Mouse (Mus musculus) heart, postnatal 36 days (tissue): ENCODE measurements at regions not wholly inside any gene's neighbourhood (a gene's known extent, or its start where the extent isn't known, plus 50 kb on each side); places are given as distances from the start of the nearest gene placed in this dataset.

ENCODE experiments used
- DNase-seq, 2 experiments: peaks; one replicate each; pipeline ENCODE4 v3.0.0; 2021 to 2022
- intact Hi-C: fragments of 180-260 bp; cut with DNase I; formaldehyde crosslinking; loops from one replicate; pipeline ENCODE4 v1.15.1; 2025

DNA sequence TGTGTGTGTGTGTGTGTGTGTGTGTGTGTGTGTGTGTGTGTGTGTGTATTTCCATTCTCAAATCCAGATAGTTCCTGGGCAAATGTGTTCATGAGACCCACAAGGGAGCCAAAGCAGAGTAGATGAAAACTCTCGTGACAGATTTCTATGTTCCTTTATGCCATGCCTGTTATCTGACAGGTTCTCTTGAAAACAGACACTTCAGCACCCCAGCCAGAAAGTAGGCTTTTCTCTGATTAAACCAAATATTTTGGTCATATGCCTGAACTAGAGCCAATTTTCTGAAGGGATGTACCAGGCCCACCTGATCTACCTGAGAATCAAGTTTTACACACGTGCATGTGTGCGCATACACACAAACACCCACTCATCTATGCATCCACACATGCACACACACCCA lies 95.5 kb downstream of the Psat1 start:
- intact Hi-C loops: no loop called here

DNA sequence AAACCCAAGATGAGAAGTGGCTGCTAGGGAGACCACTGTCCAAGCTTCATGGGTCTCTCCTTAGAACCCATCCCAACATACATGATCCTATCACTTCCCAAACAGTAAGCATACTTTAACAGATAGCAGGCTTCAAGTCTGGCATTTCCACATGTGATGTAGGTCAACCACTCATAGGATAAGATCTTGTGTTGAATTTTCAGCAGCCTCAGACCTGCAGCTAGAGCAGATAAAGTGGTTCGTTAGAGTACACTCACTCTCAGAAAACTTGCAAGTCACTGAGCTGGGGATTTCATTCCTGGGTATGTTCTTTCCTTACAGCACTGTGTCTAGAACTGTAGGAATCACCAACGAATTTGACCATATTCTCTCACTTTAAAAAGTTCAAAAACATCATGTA lies 96.4 kb downstream of the Psat1 start:
- no peak for DNase-seq
- intact Hi-C loops: no loop called here

More for the DNA sequence above, 95.5 kb downstream of the Psat1 start:
- no peak for DNase-seq

DNA sequence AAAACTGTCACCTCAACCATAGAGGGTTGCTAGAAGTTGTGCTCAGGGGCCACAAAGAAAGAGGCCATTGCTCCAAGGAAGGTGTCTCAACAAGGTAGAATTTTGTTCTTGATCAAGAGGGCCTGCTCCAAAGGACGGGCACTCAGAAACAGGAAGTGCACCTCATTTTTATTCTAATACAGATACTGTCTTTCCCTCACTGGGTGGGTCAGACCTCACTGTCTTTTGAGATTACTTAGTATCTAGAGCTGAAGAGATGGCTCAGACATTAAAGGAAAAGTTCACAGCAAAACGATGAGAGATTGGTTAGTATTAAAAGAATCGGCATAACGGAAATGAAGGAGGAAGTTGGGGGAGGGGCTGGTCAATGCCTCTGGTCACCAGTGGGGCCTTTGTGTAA lies 97.9 kb downstream of the Psat1 start:
- DNase-seq: no peak
- intact Hi-C loops: no loop called here

DNA sequence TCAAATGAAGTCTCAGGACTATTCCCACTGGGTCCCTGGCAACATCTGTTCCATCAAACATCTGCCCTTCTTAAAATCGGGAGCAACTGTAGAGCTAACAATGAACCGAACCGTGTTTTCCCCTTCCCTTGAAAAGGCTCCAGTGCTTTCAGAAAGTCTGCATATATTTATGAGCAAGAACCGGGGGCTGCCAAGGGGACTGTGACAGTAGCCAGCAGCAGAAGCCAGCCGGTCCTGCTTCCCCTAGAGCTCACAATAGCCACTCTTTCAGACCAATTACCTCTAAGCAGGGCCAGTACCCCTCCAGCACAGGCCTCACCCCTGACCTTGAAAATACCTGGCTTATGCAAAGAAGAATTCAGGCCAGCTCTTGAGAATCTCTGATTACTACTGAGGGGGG lies 108.8 kb downstream of the Psat1 start:
- no peak for DNase-seq
- intact Hi-C loops: no loop called here

DNA sequence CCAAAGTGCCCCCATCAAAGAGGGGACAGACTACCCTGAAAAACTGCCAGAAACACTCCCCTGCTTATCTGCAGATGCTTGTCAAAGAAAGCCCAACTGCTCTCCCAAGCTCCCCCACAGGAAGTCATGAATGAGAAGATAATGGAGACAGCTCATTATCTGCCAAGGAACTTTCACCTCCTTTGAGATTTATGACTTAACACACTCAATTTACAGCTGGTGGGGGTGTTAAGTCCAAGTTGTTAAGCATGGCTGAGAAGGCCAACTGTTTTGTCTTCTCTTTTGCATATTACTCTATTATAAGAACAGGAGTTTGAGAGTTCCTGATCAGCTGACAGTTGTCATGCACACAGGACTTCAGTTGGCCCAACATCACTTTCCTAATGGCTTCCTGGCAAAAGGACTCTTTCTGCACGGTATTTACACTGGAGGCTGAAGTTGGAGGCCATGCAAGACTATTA lies 109.4 kb downstream of the Psat1 start:
- intact Hi-C loops: no loop called here
- peak in 1 of 2 experiments; percentile 3 for DNase-seq

DNA sequence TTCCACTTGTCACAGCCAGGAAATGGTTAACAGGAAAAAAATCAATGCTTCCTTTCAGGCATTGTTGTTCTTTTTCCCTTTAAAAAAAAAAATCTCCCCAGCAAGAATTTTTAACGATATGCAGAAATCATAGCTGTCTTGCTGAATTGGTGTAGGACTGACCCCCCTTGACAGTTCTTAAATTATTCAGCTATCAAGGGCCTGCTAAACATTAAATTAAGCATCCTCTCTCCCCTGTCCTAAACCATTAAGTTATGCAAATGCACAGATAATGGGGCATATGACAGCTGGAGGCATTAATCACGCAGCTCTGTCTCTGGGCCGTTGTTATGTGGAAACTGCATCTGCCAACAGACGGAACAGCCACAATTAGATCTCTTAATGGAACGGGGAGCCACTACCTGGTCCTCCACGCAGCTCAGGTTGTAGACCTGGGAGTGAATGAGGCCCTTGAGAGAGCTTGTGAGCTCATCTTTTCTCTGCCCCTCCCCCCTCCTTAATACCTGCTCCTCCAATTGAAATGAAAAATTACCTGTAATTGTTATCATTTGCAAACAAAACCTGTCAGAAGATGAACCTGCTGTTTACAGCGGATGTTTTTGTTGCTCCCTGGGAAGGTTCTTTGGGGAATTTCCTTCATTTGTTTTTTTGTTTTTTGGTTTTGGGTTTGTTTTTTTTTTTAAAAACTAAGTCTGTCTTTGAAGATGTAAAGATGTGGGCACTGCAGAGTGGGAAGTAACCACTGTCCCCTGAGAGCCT lies 110.0 kb downstream of the Psat1 start:
- DNase-seq: no peak
- intact Hi-C loops: no loop called here

DNA sequence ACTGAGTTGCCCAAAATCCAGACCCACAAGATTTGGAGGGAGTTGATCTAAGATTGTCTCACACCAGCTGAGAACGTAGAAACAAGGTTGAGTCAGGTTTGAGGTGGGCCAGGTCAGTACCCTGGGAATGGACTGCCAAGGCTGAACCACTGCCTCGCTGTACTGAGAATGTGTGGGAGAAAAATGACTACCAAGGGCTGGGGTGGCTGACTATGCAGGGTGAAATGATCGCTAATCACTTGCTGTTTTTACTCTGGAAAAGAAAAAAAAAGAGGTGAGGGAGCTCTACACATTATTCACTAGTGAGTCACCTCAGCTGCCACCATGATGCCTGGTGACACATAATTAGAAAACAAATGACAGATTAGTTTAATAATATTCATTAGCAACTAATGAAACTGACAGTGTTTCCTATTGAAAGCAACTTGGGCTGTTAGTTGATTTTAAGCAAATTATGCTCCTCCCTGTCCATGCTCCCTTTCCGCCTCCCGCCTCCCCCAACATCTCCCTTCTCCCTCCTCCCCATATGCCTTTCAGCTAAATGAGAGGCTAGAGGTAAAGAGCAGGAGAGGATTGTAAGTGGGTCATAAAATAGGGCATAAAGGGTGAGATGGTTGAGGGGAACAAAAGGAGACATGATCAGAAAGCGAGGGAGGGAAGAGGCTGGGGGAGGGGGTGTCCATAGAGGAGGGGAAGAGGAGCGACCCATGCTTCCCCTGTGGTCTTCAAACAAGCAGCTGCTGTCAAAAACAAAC lies 110.8 kb downstream of the Psat1 start:
- no peak for DNase-seq
- intact Hi-C loops: no loop called here

DNA sequence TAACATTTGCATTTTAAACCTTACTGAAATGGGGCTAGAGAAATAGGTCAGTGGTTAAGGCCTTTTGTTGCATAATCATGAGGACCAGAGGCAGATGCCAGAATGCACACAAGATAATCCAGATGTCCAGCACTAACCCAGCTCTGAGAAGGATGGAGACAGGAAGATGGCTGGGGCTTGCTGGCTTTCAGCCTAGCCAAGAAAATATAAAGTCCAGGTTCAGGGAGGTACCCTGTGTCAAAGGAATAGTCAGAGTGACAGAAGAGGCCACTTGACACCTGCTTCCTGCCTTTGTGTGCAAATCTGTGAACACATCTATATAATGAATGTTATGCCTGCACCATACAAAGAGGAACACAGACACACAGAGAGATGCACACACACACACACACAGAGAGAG lies 116.8 kb downstream of the Psat1 start:
- intact Hi-C loops: no loop called here
- no peak for DNase-seq

DNA sequence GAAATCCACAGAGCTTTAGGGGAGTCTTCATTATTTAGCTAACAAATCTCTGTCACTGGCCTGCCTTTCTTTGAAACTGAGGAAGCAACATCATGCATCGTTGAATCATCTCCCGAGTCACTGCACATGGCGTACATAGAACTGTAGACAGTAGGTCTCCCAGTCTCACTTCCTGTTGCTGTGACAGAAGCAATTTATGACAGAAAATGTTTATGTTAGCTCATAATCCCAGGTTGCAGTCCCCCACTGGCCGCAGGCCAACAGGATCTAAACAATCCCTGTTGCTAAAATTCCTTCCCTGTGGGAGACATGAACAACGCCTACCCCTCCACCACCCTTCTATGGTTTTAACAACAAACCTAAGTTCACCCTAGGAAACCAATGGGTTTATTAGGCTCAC lies 118.0 kb downstream of the Psat1 start:
- DNase-seq: no peak
- intact Hi-C loops: no loop called here

DNA sequence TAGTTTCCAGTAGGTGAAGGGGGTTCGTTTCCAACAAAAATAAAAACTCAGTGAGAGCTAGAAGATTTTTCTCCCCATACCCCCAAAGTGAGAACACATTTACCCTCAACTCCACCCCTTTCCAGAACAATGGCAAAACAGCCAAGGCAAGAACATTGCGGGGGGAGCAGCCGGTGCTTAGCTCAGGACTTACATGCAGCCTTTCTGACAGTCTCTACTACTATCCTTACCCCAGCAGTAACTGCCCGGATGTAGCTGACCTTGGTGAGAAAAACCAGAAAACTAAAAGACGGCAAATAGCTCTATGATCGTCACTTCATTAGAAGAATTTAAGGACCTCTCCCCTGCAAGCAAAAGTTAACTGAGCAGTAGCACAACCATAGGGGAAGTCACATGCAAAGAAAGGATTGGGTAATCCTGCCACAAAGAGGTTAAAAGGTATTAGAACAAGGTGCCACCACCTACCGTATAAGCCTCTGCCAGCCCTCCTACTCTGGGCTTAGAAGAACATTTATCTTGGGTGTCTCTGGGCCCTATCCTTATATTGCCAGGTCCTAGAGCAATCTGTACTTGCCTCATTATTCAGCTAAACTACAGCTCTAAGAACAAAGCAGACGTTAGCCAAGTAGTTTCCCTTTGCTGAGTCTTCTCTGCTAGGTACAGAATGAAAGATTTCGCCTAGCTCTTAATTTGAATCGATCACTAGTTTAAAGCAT lies 119.0 kb downstream of the Psat1 start:
- DNase-seq: no peak
- intact Hi-C loops: no loop called here

DNA sequence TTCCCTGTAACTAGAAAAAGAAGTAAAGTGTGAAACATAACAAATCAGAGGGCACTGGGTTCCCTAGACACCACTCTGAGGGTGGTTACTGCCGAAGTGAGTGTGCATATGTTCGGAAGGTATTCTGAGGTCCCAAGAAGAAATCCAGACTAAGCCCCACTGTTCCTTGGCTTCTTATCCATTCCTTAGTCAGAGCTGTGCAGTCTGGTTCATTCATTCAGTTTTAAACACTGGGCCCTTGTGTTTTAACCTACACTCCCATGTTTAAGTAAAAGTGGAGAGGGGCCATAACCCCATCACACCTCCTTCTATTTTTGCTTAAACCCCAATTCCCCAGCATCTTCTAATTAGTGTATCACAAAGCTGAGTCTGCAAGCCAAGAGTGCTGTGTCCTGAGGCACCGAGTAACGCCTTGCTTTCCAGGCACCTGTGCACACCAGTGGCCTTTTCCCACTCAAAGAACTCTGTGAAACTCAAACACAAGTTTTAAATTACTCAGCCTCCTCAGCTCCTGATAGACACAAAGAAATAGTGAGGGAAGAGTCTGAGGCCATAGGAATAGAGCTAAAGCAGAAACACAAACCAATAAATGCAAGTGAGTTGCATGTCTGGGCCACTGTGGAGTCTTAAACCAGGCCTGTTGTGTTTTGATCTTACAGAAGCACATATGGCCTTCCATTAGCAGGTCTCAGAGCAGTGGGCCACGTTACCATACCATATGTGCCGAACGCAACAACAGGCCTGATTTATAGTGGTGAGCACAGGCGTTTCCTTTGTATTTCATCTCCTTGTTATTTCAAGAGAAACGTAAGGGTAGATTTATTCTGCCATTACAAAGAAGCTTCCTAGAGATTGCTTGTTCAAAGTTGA lies 119.8 kb downstream of the Psat1 start:
- DNase-seq: no peak
- intact Hi-C loops: no loop called here

DNA sequence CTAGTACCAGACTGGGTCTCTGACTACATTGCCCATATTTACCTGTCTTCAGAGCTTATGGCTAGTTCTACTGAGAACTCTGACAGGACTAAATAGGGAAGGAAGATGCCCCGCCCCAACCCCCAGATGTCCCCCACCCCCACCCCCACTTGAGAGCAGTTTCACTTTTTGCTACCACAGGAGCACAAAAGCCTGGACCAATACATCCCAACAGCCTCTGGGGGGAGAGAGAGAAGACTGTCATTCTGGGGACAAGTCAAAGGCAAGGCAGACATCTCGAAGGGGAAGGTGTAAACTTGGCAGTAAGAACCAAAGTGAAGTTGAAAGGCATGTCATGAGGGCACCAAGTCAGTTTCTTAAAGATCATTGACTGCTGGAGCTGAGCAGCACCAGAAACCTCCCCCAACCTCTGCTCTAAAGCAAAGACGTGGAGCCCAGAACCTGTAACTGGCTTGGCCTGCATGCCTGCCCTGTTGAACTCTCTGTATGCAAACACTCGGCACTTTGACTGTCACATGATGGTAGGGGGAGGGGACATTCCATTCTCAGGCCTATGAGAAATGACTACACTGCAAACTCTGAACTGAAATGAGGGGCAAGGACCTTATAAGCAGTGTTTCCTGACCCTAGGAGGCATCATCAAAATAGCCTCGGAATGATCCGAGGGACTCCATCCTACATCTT lies 123.3 kb downstream of the Psat1 start:
- intact Hi-C loops: no loop called here
- DNase-seq: no peak

DNA sequence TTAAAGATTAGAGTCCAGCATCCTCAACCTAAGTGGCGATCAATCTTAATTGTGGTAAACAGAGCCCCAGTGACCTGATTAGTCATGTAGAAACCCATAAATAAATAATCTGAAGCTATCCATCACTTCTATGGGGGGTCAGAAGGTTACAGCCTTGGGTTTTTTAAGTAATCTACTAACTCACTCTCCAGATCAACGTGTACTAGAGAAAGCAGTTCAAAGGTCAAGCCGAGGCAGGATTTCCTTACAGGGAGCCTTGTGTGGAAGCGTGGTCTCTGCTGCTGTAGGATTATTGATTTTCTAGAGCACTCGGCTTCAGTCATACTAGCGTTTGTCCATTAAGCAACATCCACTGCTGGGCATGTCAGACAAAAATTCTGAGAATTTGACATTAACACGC lies 127.1 kb downstream of the Psat1 start:
- intact Hi-C loops: no loop called here
- DNase-seq: no peak

DNA sequence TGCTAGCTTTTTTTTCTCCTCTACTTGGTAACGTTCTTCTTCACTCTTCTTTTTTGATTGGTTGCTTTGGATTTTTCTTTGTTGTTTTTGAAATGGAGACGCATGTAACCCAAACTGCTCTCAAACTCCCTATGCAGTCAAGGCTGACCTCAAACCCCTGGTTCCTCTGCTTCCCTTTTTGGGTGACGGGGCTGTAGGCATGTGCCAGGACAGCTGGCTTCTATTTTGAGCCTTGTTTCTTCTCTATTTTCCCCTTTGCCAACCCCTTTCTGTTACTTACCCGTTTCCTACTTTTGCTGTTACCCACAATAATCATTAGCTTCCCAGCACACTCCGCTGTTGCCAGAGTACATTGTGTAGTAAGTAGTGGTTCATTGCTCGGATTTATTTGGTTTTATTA lies 132.0 kb downstream of the Psat1 start:
- no peak for DNase-seq
- intact Hi-C loops: no loop called here

DNA sequence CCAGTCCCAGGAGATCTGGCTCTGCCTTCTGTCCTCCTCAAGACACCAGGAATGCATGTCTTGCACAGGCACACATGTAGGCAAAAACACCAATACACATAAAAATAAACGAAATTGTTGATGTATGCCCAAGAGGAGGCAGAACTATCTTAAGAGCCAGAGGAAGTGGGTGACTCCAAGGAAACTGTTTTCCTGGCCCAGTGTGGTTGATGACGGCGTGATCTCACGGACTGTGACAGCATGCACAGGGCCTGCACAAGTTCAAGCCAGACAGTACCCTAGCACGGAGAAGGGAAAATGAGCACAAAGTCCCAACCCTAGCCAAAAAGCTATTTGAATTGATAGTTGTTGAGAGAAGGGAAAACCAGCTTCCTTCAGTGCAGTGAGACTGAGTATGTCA lies 138.1 kb downstream of the Psat1 start:
- no peak for DNase-seq
- intact Hi-C loops: loop anchor here (10.0 kb wide), 2 partner anchors 156 to 774 kb away; no protein-coding TSS in a partner anchor

DNA sequence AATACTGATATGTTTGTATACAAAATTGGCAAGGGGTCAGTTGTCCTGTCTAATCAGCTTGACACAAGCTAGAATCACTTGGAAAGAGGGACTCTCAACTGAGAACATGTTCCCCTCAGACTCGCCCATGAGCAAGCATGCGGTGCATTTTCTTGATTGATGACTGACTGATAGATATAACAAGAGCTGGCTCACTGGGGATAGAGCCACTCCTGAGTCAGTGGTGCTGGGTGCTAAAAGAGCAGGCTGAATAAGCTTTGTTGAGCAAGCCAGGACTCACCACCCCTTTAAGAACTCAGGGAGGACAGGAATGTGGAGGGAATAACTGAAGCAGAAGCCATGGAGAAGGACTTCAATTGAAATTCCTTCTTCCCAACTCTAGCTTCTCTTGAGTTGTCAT lies 139.5 kb downstream of the Psat1 start:
- DNase-seq: no peak
- intact Hi-C loops: loop anchor here (10.0 kb wide), 2 partner anchors 157 to 773 kb away; no protein-coding TSS in a partner anchor

DNA sequence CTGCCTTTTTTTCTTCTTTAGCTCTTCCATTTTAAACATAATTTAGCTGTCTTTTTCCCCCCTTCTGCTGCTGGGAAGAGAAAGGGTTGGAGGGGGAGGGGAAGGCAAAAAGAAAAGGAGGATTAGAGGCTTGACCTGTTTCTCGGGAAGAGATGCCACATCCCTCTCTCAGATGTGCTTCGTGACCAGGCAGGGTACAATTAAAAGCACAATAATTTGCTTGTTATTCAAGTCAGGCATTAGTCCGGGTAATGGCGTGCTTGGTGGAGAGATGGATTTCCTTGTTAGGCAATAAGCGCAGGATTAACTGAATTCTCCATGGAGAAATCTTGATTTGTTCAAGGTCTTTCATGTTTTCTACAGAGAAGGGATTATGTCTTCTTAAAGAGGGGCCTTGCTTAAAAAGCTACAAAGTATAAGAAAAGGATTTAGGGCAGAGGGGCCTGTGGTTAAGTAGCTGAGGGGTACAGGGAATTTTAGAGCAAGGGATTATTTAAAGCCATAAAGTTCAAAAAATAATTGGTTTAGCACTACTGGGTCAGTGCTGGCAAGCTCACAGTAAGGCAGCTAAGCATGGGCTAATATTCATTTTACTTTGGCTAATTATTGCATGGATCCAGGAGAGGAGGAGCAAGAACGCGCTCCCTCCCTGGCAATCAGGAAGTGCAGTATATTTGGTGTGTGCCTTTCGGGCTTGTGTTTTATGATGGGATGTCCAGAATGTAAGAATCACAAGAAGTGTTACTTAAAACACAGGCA lies 143.8 kb downstream of the Psat1 start:
- DNase-seq: no peak
- intact Hi-C loops: loop anchor here (2.0 to 10.0 kb wide), 3 partner anchors 161 to 1823 kb away; no protein-coding TSS in a partner anchor

DNA sequence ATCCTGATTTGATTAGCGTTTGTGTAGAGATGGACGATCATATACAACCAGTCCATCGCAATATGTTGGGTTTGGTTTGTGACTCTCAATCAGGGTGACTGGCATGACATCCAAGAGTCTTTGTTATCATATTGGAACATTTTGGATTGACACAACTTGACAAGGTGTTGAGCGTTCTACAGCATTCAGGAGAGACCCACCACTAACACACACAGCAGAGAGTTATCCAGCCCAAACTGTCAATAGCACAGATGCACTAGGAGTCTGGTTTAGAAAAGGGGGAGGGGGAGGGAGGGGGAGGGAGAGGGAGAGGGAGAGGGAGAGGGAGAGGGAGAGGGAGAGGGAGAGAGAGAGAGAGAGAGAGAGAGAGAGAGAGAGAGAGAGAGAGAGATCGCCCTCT lies 144.5 kb downstream of the Psat1 start:
- intact Hi-C loops: loop anchor here (2.0 to 10.0 kb wide), 3 partner anchors 162 to 1822 kb away; no protein-coding TSS in a partner anchor
- DNase-seq: no peak
